Mouse (Mus musculus) liver, embryonic 14.5 days (tissue): ENCODE measurements around the gene Ugt1a7c. TPM values are rescaled to one million over a fixed set of nuclear protein-coding genes. Genes with fewer than 3 reads are reported as not detected.
"Not testable (repeated sequence)": the region's sequence is repeated elsewhere in the genome, so short reads cannot be mapped to it uniquely, and the experiment has no call there.

ENCODE experiments used
- ATAC-seq: fragments of 200-750 bp; cut with Nextera tagmentation; 2 replicates; pipeline ENCODE4 v1.8.0; 2017; ENCODE audit warnings: moderate number of reproducible peaks, mild to moderate bottlenecking, moderate library complexity; ENCODE audit not compliant: insufficient read depth
- DNase-seq, 3 experiments: peaks; one replicate each; pipeline ENCODE4 v3.0.0-alpha.2; 2012 to 2013; ENCODE audit warnings: low read depth in 3 of 3, low spot score in 3 of 3
- H3K27ac ChIP-seq: fragments of 300-500 bp; sonication (generic); 2 replicates; pipeline ENCODE4 v1.5.1; 2014; ENCODE audit warnings: moderate library complexity, mild to moderate bottlenecking, control low read depth, inconsistent platforms
- H3K27me3 ChIP-seq: fragments of 300-500 bp; sonication (generic); 2 replicates; pipeline ENCODE4 v1.6.1; 2014; ENCODE audit warnings: mild to moderate bottlenecking, low read length, moderate library complexity; ENCODE audit not compliant: control insufficient read depth, insufficient read depth
- H3K36me3 ChIP-seq: fragments of 300-500 bp; sonication (generic); replicated peaks from 2 replicates; pipeline ENCODE4 v1.6.1; 2014; ENCODE audit warnings: low read depth; ENCODE audit not compliant: control insufficient read depth, insufficient read depth
- H3K4me1 ChIP-seq, 2 experiments: fragments of 200-500 bp in 1 of 2; fragments of 300-500 bp in 1 of 2; sonication (generic) in 1 of 2; replicated peaks; 2 replicates each; pipeline ENCODE4 v1.6.1; 2012 to 2014; ENCODE audit warnings: antibody characterized with exemption in 1 of 2, inconsistent platforms in 1 of 2, low read length in 1 of 2; ENCODE audit not compliant: control insufficient read depth in 2 of 2, insufficient read depth in 2 of 2
- H3K4me2 ChIP-seq: fragments of 300-500 bp; sonication (generic); 2 replicates; pipeline ENCODE4 v1.6.1; 2014; ENCODE audit warnings: low read depth, mild to moderate bottlenecking, control low read depth, moderate library complexity
- H3K4me3 ChIP-seq, 2 experiments: fragments of 200-500 bp in 1 of 2; fragments of 300-500 bp in 1 of 2; sonication (generic) in 1 of 2; 2 replicates each; pipeline ENCODE4 v1.5.1; 2012 to 2014; ENCODE audit warnings: low read depth in 2 of 2, low read length in 2 of 2, mild to moderate bottlenecking in 2 of 2, control low read depth in 1 of 2, inconsistent platforms in 1 of 2, moderate library complexity in 1 of 2; ENCODE audit not compliant: insufficient read depth in 1 of 2
- H3K9ac ChIP-seq: fragments of 300-500 bp; sonication (generic); replicated peaks from 2 replicates; pipeline ENCODE4 v1.6.1; 2014; ENCODE audit warnings: mild to moderate bottlenecking, control low read depth, moderate library complexity
- H3K9me3 ChIP-seq: fragments of 300-500 bp; sonication (generic); 2 replicates; pipeline ENCODE4 v1.6.1; 2016; ENCODE audit warnings: low read length, mixed read lengths; ENCODE audit not compliant: control insufficient read depth
- CTCF ChIP-seq: IDR thresholded peaks from 2 replicates; pipeline ENCODE4 v1.5.1; 2016; ENCODE audit warnings: antibody characterized with exemption, low read depth, control low read depth
- EP300 ChIP-seq: IDR thresholded peaks from 2 replicates; pipeline ENCODE4 v1.6.1; 2016; ENCODE audit warnings: antibody characterized with exemption, low read depth
- WGBS: fragments of 180-500 bp; shearing (Covaris S2); extraction: QIAGEN DNeasy Blood & Tissue Kit; methylation state at CpG from one replicate; pipeline ENCODE4 v1.1.7; 2014; ENCODE audit not compliant: insufficient replicate concordance; 5-methylcytosine and 5-hydroxymethylcytosine counted together
- polyA plus RNA-seq, 2 experiments: library from polyadenylated mRNA; depleted of rRNA in 1 of 2; stranded (reverse) in 1 of 2; unstranded in 1 of 2; fragments of >200 nt; fragmentation: Nextera tagmentation in 1 of 2; extraction: Ambion mirVana in 1 of 2; gene quantifications; 2 replicates each; pipeline versions ENCODE4 v1.2.1 to v1.2.3; 2012 to 2014

Ugt1a7c gene
- polyA plus RNA-seq, 2 experiments: 1.1 to 1.8 TPM

DNA sequence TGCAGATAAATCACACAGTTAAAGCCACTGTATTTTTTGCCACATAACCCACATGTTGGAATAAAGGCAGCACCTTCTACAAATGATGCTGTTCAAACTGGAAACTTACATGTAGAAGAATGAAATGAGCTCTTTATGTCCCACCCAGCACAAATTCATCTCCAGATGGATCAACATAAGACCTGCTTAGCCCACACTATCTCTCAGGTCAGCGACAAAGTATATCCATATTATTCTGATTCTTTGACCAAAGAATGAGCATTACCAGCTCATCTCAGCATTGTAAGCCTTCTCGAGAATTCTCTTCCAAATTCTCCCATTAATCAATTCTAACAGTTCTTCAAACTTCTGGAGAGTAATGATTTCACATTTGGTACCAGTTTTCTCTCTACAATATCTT is 127.4 kb downstream of the Ugt1a7c start:
- WGBS: 29% methylated on average over 2 of the region's 2 CpGs
- DNase-seq: no peak

DNA sequence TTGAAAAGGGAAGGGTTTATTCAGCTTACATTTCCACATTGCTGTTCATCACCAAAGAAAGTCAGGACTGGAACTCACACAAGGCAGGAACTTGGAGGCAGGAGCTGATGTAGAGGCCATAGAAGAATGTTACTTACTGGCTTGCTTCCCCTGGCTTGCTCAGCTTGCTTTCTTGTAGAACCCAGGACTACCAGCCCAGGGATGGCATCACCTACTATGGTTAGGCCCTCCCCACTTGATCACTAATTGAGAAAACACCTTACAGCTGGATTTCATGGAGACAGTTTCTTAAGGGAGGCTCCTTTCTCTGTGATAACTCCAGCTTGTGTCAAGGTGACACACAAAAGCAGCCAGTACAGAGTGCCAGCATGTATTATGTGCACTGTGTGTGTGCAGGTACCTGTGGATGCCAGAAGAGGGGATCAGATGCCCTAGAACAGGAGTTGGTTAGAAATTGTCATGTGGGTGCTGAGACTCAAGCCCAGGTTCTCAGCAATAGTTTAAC is 128.2 kb downstream of the Ugt1a7c start:
- H3K4me1 ChIP-seq, H3K36me3 ChIP-seq, H3K4me2 ChIP-seq, H3K4me3 ChIP-seq, H3K9ac ChIP-seq, H3K9me3 ChIP-seq, H3K27me3 ChIP-seq, ATAC-seq, DNase-seq, H3K27ac ChIP-seq: not testable (repeated sequence)

More for the DNA sequence above, 127.4 kb downstream of the Ugt1a7c start:
- H3K27ac ChIP-seq: no peak overlapping the region
- no peaks in the 10 kb centered on the region for H3K36me3 ChIP-seq
- H3K27me3 ChIP-seq: no peaks in the 10 kb centered on the region
- TF ChIP-seq CTCF (no peak), EP300 (no peak)
- H3K9me3 ChIP-seq: peaks cover 2% of the 10 kb centered on the region
- H3K4me3 ChIP-seq: no peak overlapping the region
- no peak overlapping the region for H3K9ac ChIP-seq
- no peaks in the 10 kb centered on the region for H3K4me1 ChIP-seq
- no peak overlapping the region for H3K4me2 ChIP-seq
- ATAC-seq: no peak

DNA sequence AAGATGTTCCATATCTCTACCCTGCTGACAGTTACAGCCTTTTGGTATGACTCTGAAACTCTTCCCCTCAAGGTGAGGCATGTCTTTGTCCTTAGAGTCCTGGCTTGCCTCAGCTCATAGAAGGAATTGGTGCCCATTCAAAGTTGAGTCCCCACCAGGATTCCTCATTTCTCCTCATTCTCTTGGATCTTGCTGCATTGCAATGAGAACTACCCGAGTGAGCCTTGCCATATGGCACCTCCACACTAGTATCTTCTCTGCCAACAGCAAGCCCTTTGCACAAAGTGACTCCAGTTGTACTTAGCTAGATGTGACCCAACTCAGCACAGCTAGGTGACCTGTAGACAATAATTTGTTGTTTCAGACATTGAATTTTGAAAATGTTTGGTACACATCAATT is 128.7 kb downstream of the Ugt1a7c start:
- ATAC-seq (no peak), DNase-seq (no peak)
- no peaks in the 10 kb centered on the region for H3K4me1 ChIP-seq
- TF ChIP-seq CTCF: no peak
- TF ChIP-seq EP300: no peak
- H3K36me3 ChIP-seq: no peaks in the 10 kb centered on the region
- no peak overlapping the region for H3K4me3 ChIP-seq
- H3K9me3 ChIP-seq: peaks cover 2% of the 10 kb centered on the region
- no peaks in the 10 kb centered on the region for H3K27me3 ChIP-seq
- no peak overlapping the region for H3K27ac ChIP-seq
- H3K9ac ChIP-seq: no peak overlapping the region
- no peak overlapping the region for H3K4me2 ChIP-seq
- 21% methylated on average over 1 of the region's 1 CpGs for WGBS

- H3K4me2 ChIP-seq: no peak overlapping the region
- no peaks in the 10 kb centered on the region for H3K4me1 ChIP-seq
- no peaks in the 10 kb centered on the region for H3K36me3 ChIP-seq
- no peaks in the 10 kb centered on the region for H3K27me3 ChIP-seq
- peaks cover 2% of the 10 kb centered on the region for H3K9me3 ChIP-seq
- H3K27ac ChIP-seq: no peak overlapping the region
- no peak for DNase-seq
- ATAC-seq: no peak
- no peak overlapping the region for H3K4me3 ChIP-seq
- 43% methylated on average over 2 of the region's 2 CpGs for WGBS
- TF ChIP-seq CTCF (no peak), EP300 (no peak)
- H3K9ac ChIP-seq: no peak overlapping the region
These were observed 129.3 kb downstream of the Ugt1a7c start for GRCm38 (mm10) chr1:88224029-88224776.

DNA sequence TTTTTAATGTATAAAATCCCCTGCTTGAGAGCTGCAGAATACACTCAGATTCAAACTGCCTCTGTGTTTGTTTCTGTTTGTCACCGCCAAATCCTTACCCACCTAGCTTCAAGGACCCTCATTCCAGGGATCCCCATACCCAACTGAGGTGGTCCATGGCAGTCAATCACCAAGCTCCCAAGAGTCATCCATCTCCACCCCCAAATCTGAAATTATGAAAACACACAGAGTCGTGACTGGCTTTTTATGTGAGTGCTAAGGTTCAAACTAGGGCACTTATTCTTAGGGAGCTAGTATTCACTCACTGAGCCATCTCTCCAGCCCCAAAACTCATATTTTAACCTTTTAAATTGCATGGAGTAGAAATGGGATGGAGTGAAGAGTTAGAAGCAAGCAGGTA is 130.4 kb downstream of the Ugt1a7c start:
- H3K36me3 ChIP-seq, H3K4me1 ChIP-seq, ATAC-seq, H3K4me2 ChIP-seq, H3K9ac ChIP-seq, H3K9me3 ChIP-seq, H3K27me3 ChIP-seq, H3K4me3 ChIP-seq, DNase-seq, H3K27ac ChIP-seq: not testable (repeated sequence)
- 27% methylated on average over 2 of the region's 2 CpGs for WGBS
